Mouse (Mus musculus): ENCODE measurements around the gene Rho.

Gene Rho

GRCm38 (mm10) chr6:115978596-115978995 is 47.0 kb downstream of the Rho start:
- DNase-seq (ENCODE audit: low spot score) = no peak

GRCm38 (mm10) chr6:115982889-115983288 is 51.3 kb downstream of the Rho start:
- DNase-seq (ENCODE audit: low spot score) = no peak

- no peak for DNase-seq (ENCODE audit: low spot score)
Observed at GRCm38 (mm10) chr6:115983306-115984038, 51.9 kb downstream of the Rho start.

GRCm38 (mm10) chr6:115984580-115984979 is 53.0 kb downstream of the Rho start:
- no peak for DNase-seq (ENCODE audit: low spot score)

- no peak for DNase-seq (ENCODE audit: low spot score)
Observed at GRCm38 (mm10) chr6:115985622-115986021, 54.1 kb downstream of the Rho start.

GRCm38 (mm10) chr6:115986472-115987095 is 55.0 kb downstream of the Rho start:
- no peak for DNase-seq (ENCODE audit: low spot score)

GRCm38 (mm10) chr6:115987096-115987747 is 55.7 kb downstream of the Rho start:
- no peak for DNase-seq (ENCODE audit: low spot score)

GRCm38 (mm10) chr6:115989032-115989431 is 57.5 kb downstream of the Rho start:
- no peak for DNase-seq (ENCODE audit: low spot score)

GRCm38 (mm10) chr6:115989607-115990006 is 58.1 kb downstream of the Rho start:
- DNase-seq (ENCODE audit: low spot score) = no peak
